Mouse (Mus musculus) MEL (cell line): Measurements from ENCODE around the gene Ttc21b.

ENCODE experiments used
- CTCF ChIP-seq, 3 experiments: IDR thresholded peaks in 2 of 3; conservative IDR thresholded peaks in 1 of 3; 2 replicates each; pipeline ENCODE4 v1.5.1; 2011 to 2012; ENCODE audit warnings: low read length in 3 of 3, low read depth in 2 of 3, mild to moderate bottlenecking in 2 of 3, improper control_type of control experiment in 1 of 3, inconsistent platforms in 1 of 3, mixed read lengths in 1 of 3, moderate library complexity in 1 of 3; ENCODE audit not compliant: control insufficient read depth in 1 of 3, insufficient read depth in 1 of 3, poor library complexity in 1 of 3, severe bottlenecking in 1 of 3
- EP300 ChIP-seq, 2 experiments: IDR thresholded peaks; 2 replicates each; pipeline ENCODE4 v1.6.1; 2011; ENCODE audit warnings: improper control_type of control experiment in 2 of 2, low read length in 2 of 2, low read depth in 1 of 2, mild to moderate bottlenecking in 1 of 2
- GATA1 ChIP-seq: IDR thresholded peaks from 2 replicates; pipeline ENCODE4 v1.6.1; 2011; ENCODE audit warnings: low read depth, low read length, improper control_type of control experiment
- MAZ ChIP-seq: IDR thresholded peaks from 2 replicates; pipeline ENCODE4 v1.6.1; 2012; ENCODE audit warnings: low read depth, mild to moderate bottlenecking, inconsistent platforms, low read length, improper control_type of control experiment
- POLR2A ChIP-seq, 2 experiments: IDR thresholded peaks; 2 replicates each; pipeline ENCODE4 v1.6.1; 2011 to 2012; ENCODE audit warnings: low read length in 2 of 2, mild to moderate bottlenecking in 2 of 2, control low read depth in 1 of 2, improper control_type of control experiment in 1 of 2, low read depth in 1 of 2, moderate library complexity in 1 of 2; ENCODE audit not compliant: control insufficient read depth in 1 of 2, insufficient read depth in 1 of 2, poor library complexity in 1 of 2
- UBTF ChIP-seq: IDR thresholded peaks from 2 replicates; pipeline ENCODE4 v1.6.1; 2012; ENCODE audit warnings: low read depth, mild to moderate bottlenecking, inconsistent platforms, low read length, improper control_type of control experiment, moderate library complexity, borderline replicate concordance; ENCODE audit not compliant: insufficient read depth
- ZNF384 ChIP-seq: IDR thresholded peaks from 2 replicates; pipeline ENCODE4 v1.6.1; 2012; ENCODE audit warnings: low read depth, mild to moderate bottlenecking, inconsistent platforms, low read length, improper control_type of control experiment

GRCm38 (mm10) chr2:66180293-66180692 is 76.1 kb downstream of the Ttc21b start:
- TF ChIP-seq CTCF (IDR thresholded peaks at IDR 0.05 in 2 of 3, conservative IDR thresholded peaks at IDR 0.05 in 1 of 3; ENCODE audit: control insufficient read depth in 1 of 3, insufficient read depth in 1 of 3, low read depth in 2 of 3, low read length in 3 of 3, poor library complexity in 1 of 3, severe bottlenecking in 1 of 3) (no peak), EP300 (IDR thresholded peaks at IDR 0.05; ENCODE audit: low read depth in 1 of 2, low read length in 2 of 2) (no peak), UBTF (no peak), ZNF384 (no peak), MAZ (no peak), GATA1 (no peak), POLR2A (IDR thresholded peaks at IDR 0.05; ENCODE audit: control insufficient read depth in 1 of 2, insufficient read depth in 1 of 2, low read depth in 1 of 2, low read length in 2 of 2, poor library complexity in 1 of 2) (no peak)
